Mouse (Mus musculus) urinary bladder, postnatal 4 days (tissue): ENCODE results near the gene Rpl37.
"Not testable (repeated sequence)": the region's sequence is repeated elsewhere in the genome, so short reads cannot be mapped to it uniquely, and the experiment has no call there.

Source experiments
- DNase-seq, 2 experiments: peaks; one replicate each; pipeline ENCODE4 v3.0.0; 2021 to 2022; ENCODE audit warnings: low spot score in 2 of 2

Gene Rpl37

DNA sequence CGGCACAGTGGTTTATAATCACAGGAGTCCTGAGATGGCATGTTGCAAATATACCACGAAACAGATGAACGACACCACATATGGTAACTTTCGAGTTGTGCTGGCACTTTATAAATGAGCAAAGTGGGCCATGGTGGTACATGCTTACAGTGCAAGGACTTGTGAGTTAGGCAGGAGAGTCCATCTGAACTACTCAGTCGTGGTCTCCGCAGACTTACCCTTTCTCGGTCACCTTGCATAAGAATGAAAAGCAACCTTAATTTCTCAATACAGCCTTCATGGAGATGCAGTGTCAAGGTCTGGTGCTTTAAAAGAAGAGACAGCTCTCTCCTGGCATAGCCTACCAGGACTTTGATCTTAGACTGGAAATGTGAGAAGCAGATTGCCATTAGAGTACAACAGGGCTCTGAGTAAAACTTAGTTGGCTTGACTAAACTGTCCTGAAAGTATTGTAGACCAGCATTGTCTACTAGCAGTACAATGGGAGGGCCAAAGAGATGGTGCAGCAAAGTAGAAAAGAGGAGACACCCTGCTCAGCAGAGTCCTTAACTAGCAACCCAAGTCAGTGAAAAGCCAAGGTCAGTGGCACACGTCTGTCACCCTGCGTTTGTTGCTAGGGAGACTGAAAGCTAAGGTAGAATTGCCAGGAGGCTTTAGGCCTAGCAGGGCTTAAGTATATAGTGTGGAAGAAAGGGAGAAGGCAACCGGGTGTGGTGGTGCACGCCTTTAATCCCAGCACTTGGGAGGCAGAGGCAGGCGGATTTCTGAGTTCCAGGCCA is 5.3 kb downstream of the Rpl37 start:
- no peak for DNase-seq

DNA sequence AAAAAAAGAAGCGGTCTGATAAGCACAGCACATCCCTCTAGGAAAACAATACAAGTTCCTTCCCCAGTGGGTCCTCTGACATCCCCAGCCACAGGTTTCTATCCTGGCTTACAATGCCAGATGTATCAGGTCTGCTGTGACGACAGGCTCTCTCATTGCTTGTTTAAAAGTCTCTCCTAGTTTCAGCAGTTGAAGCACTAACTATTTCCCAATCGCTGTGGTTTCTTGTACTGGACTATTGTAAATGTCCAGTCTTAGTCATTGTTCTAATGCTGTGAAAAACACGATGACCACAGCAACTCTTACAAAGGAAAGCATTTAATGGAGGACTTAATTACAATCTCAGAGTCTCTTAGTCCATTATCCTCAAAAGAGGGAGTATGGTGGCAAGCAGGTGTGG is 10.0 kb downstream of the Rpl37 start:
- DNase-seq: no peak

DNA sequence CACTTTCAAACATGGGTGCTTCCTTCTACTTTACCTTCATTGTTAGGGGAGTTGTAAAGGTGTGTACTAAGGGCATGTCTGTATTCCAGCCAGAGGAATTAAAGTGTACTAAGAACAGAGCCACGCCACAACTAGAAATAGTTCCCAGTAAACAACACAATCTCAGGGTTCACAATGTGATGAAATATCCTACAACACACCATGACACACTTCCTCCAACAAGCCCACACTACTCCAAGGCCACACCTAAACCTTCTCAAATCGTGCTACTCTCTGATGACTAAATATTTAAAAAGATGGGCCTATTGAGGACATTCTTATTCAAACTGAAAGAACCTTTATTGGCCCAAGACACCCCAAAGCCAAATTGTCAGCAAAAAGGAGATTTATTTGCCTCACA is 11.0 kb downstream of the Rpl37 start:
- DNase-seq: no peak

- DNase-seq: no peak
Measured at GRCm38 (mm10) chr15:5128176-5128940, 11.9 kb downstream of the Rpl37 start.

- DNase-seq: no peak
Measured at GRCm38 (mm10) chr15:5129111-5129805, 12.8 kb downstream of the Rpl37 start.

- DNase-seq: not testable (repeated sequence)
Measured at GRCm38 (mm10) chr15:5130887-5131668, 14.6 kb downstream of the Rpl37 start.

DNA sequence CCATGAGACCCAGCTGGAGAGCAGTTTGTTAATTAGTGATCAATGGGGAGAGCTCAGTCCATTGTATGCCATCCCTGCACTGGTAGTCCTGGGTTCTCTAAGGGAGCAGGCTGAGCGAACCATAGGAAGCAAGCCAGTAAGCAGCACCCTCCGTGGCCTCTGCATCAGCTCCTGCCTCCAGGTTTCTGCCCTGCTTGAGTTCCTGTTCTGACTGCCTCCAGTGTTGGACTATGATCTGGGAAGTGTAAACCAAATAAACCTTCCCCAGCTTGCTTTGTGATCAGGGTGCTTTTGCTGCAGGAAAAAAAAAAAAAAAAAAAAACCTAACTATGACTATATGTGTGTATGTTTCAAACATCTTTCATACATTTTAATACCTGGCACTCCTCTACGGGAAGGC is 16.9 kb downstream of the Rpl37 start:
- DNase-seq: no peak

DNA sequence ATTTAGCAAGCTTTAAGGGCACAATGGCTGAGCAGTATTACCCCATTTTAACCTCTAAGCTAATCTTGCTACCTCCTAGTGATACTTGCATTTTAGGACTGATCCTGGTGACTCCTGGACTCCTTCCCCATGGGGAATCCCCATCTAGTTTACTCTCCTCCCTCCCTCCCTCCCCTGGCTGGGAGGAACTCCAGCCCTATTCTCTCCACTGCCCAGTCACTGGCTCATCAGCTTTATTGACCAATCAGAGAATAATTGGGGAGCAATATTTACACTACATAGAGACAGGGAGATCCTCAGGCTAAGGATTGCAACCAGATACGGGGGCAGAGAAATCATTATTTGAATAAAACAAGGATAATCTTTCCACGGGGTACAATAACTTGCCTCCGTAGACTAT is 17.7 kb downstream of the Rpl37 start:
- DNase-seq: no peak

DNA sequence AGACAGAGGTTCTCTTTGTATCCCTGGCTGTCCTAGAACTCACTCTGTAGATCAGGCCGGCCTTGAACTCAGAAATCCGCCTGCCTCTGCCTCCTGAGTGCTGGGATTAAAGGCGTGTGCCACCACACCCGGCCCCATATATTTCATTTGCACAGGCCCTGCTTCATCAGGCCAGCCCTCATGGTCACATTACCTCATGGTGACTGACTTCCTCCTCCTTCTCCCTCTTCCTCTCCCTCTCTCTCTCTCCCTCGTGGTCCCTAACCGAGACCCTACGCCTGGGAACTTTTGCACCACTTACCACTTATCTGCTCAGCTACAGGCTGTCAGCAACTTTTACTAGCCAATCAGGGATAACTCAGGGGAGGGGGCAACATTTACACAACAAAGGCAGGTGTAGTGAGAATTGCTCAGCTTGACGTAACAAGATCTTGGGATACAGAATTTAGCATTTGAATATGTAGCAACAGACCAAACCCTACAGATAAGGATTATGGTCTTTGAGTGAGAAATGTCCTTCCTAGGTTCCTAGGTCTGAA is 18.6 kb downstream of the Rpl37 start:
- DNase-seq: no peak

GRCm38 (mm10) chr15:5138021-5138856 is 21.8 kb downstream of the Rpl37 start:
- no peak for DNase-seq

- no peak for DNase-seq
Measured at GRCm38 (mm10) chr15:5139366-5139765, 22.9 kb downstream of the Rpl37 start.

- no peak for DNase-seq
Measured at GRCm38 (mm10) chr15:5139863-5140262, 23.4 kb downstream of the Rpl37 start.

DNA sequence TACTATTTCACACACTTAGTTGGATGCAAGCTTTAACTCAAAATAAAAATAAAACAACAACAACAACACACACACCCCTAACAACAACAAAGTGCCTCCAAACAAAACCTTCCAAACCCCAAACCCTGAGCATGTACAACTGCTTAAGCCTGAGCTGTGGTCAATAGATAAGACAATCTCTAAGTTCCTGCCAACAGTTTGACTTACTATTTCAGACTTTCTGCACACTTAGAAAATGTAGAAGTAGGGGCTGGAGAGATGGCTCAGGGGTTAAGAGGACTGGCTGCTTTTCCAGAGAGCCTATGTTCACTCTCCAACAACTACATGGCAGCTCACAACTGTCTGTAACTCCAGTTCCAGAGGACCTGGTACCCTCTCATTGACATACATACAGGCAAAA is 23.9 kb downstream of the Rpl37 start:
- DNase-seq: no peak

DNA sequence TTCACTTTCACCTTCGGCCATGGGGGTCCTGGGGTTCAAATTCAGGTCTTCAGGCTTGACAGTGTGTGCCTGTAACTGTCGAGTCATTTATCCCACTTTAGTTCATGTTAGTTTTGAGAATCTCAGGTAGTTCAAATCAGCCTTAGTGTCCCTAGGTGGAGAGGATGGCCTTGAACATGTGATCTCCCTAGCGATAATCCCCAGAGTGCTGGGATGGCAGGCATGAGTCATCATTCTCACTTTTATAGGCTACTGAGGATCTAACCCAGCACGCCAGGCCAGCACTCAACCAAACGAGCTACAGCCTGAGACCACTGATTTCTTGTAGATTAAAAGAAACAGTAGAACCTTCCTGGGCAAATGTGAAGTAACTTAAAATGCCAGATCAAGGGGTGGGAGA is 25.6 kb downstream of the Rpl37 start:
- no peak for DNase-seq

DNA sequence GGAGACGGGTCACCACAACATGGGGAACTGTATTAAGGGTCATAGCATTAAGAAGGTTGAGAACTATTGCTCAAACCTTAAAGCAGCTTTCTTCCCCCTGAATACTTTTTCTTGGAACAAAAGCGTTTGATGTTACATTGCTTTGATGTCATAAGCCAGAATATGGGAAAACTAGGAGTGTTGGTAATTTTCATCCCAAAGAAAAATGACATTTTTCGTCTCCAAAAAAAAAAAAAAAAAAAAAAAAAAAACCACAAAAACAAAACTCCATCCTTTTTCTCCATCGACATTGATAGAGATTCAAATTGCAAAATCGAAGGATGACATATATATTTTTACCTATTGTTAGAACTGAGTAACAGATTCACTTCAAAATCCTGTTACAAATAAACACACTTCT is 26.3 kb downstream of the Rpl37 start:
- no peak for DNase-seq

DNA sequence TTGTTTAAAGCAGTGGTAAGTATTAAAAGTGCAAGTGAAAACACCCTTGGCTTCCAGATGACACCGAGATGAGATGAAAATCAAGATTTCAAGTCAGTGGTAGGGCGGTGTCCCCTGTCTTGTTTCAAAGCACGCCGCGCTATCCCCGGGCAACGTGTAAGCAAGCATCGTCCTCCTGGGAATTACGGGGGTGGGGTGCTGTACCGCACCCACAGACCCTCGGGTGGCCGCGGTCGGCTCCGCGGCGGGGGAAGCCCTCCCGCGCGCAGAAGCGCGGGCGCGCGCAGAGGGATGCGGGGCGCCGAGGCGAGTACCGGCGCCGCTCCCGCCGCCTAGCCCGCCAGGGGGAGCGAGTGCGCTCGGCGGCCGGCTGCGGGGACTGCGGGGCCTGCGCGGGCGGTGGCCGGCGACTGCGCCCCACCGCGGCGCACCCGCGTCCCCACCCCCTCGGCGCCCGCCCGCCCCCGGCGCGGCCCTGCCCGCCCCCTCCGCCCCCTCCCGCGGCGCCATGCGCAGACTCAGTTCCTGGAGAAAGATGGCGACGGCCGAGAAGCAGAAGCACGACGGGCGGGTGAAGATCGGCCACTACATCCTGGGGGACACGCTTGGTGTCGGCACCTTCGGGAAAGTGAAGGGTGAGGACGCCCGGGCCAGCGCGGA is 27.0 kb downstream of the Rpl37 start, which contains the start of gene Prkaa1:
Gene Prkaa1, plus strand, starts transcription at position 501 of the 660 bp plus-strand sequence.
- DNase-seq: peak; percentile 71 to 79

- DNase-seq: peak; percentile 70 to 75
Measured at GRCm38 (mm10) chr15:5144021-5144778, 27.8 kb downstream of the Rpl37 start.

DNA sequence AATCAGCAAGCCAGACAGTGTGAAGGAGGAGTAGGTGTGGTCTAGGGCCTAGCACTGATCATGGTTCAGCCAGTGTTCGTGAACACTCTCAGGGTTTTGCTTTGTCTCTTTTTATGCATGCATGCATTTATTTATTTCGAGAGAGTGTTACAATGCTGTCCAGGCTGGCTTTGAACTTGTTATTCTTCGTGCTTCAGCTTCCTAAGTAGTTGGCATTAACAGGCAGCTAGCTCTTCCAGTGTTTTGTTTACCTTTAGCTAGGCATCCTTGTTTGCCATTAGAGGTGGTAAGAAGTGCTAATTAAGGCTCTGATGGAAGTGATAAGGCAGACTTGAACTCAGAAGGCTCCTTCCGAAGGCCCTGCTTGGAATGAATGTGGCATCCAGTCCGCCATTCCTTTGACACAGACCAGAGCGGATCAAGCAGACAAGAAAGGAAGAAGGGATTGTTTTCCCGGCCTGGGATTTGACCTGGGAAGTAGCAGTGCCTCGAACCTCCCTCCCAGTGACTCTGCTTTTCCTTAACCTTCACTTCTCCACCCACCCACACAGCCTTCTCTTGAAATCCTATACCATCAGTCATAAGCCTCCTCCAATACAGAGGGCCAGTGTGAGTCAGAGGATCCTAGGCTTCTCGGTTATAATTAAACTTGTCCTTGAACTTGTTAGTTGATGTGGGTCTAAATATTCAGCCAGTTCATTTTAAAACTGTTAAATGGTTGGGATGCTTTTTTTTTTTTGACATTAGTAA is 28.9 kb downstream of the Rpl37 start:
- DNase-seq: no peak
